Mouse (Mus musculus) left cerebral cortex, adult 2 months (tissue): ENCODE measurements around the gene Arid1b. TPM values are rescaled to one million over a fixed set of nuclear protein-coding genes. Genes with fewer than 3 reads are reported as not detected.

Experiments
- DNase-seq, 2 experiments: peaks; one replicate each; pipeline ENCODE4 v3.0.0; 2021 to 2022; ENCODE audit warnings: low spot score in 2 of 2, mixed read lengths in 1 of 2; ENCODE audit errors: extremely low spot score in 1 of 2
- H3K27ac ChIP-seq: fragments of 200-600 bp; 2 replicates; pipeline ENCODE4 v1.8.1; 2022
- H3K4me3 ChIP-seq: fragments of 200-600 bp; 2 replicates; pipeline ENCODE4 v1.8.1; 2022
- CTCF ChIP-seq: fragments of 200-600 bp; IDR thresholded peaks from 2 replicates; pipeline ENCODE4 v1.8.1; 2022; ENCODE audit warnings: antibody characterized with exemption, mild to moderate bottlenecking, moderate library complexity
- intact Hi-C: fragments of 180-260 bp; cut with DNase I; formaldehyde crosslinking; loops from one replicate; pipeline ENCODE4 v1.15.1; 2025
- total RNA-seq, 2 experiments: library from RNA; stranded (reverse); gene quantifications; 2 replicates each; pipeline ENCODE4 v1.2.3; 2021

Arid1b gene
- total RNA-seq, 2 experiments from 2014 or later: 81.4 to 86.1 TPM

- Histone ChIP-seq H3K4me3 (no peak overlapping the region), H3K27ac (no peak overlapping the region)
- intact Hi-C loops: no loop called here
- TF ChIP-seq CTCF: no peak
- DNase-seq: no peak
These were observed 67.5 kb downstream of the Arid1b start for GRCm38 (mm10) chr17:5061593-5061992.

DNA sequence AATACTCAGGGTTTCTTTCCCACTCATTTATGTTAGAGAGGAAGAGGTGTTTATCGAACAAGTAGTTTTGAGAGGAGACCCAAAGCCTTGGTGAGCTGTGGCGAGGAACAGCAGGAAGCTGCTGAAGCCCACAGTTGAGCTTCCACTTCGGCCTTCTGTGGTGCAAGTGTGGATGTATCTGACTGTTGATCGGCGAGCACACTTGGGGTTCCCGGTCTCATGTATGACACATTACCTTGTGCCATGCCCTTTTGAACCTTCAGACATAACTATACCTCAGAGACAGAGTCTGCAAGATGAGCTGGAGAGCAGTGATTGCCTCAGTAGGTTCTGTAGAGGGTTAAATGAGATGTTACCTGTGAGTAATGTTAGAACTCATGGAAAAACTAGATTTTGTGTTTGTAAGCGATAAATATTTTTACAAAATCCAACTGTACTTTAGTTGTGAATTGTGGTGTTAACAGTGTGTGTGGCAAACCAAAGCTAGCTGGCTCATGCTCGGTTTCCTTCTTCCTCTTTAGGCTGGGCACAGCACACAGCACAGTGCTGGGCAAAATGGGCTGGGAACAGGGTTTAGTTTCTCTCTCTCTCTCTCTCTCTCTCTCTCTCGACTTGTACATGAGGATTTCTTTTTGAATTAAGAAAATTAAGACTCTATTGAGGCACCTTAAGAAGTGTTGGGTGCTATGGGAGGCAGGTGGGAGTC lies 69.5 kb downstream of the Arid1b start:
- TF ChIP-seq CTCF: no peak
- Histone ChIP-seq H3K27ac (no peak overlapping the region), H3K4me3 (no peak overlapping the region)
- intact Hi-C loops: no loop called here
- DNase-seq: no peak

- Histone ChIP-seq H3K4me3 (no peak overlapping the region), H3K27ac (no peak overlapping the region)
- DNase-seq: no peak
- intact Hi-C loops: no loop called here
- no peak; the same call in 1 of the 2 replicates for TF ChIP-seq CTCF
These were observed 70.6 kb downstream of the Arid1b start for GRCm38 (mm10) chr17:5064777-5065176.

DNA sequence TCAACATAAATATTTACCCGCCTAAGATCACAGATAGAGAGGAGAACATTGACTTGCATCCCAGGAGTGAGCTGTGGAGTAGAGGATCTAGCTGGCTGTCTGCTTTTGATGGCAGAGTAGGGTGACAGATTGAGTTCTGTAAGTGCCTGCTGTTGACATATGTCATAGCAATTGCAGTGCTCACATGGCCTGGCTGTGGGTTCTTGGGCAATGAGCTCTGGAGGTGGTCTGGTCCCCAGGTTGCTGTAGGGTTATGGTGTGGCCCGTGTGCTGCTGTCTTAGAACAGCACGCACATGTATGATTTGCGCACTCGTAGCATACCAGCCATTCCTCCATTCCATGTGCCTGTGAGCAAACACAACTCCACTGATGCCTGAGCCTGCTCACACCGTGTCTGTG lies 71.1 kb downstream of the Arid1b start:
- TF ChIP-seq CTCF: no peak
- H3K27ac ChIP-seq: no peak overlapping the region
- intact Hi-C loops: no loop called here
- no peak for DNase-seq
- no peak overlapping the region for H3K4me3 ChIP-seq

DNA sequence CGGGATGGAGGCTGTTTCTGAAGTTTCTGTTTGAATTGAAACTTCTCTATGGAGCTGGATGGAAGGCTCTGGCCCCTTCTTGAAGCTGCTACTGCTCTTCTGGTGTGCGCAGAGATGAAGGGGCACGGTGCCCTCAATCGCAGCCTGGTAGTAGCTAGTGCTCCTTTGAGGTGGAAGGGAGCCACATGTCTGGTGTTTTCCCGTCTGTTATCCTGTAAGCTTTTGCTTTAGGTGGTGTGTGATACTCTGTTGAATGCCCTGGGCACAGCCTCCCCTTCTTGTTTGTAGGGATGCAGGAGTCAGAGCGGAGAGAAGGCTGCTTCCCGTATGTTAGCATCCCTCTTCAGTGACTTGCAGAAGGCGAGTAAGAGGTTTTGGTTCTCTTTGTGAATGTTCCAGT lies 72.7 kb downstream of the Arid1b start:
- TF ChIP-seq CTCF: no peak
- Histone ChIP-seq H3K27ac (no peak overlapping the region), H3K4me3 (no peak overlapping the region)
- DNase-seq: no peak
- intact Hi-C loops: no loop called here

GRCm38 (mm10) chr17:5067264-5067663 lies 73.1 kb downstream of the Arid1b start:
- no peak overlapping the region for H3K27ac ChIP-seq
- intact Hi-C loops: no loop called here
- no peak for DNase-seq
- H3K4me3 ChIP-seq: no peak overlapping the region
- no peak; the same call in 1 of the 2 replicates for TF ChIP-seq CTCF

- no peak for DNase-seq
- H3K4me3 ChIP-seq: no peak overlapping the region
- intact Hi-C loops: no loop called here
- no peak for TF ChIP-seq CTCF
- no peak overlapping the region for H3K27ac ChIP-seq
These were observed 76.3 kb downstream of the Arid1b start for GRCm38 (mm10) chr17:5070399-5070798.

GRCm38 (mm10) chr17:5072539-5072938 lies 78.4 kb downstream of the Arid1b start:
- Histone ChIP-seq H3K4me3 (no peak overlapping the region), H3K27ac (no peak overlapping the region)
- no peak for TF ChIP-seq CTCF
- intact Hi-C loops: no loop called here
- no peak for DNase-seq

DNA sequence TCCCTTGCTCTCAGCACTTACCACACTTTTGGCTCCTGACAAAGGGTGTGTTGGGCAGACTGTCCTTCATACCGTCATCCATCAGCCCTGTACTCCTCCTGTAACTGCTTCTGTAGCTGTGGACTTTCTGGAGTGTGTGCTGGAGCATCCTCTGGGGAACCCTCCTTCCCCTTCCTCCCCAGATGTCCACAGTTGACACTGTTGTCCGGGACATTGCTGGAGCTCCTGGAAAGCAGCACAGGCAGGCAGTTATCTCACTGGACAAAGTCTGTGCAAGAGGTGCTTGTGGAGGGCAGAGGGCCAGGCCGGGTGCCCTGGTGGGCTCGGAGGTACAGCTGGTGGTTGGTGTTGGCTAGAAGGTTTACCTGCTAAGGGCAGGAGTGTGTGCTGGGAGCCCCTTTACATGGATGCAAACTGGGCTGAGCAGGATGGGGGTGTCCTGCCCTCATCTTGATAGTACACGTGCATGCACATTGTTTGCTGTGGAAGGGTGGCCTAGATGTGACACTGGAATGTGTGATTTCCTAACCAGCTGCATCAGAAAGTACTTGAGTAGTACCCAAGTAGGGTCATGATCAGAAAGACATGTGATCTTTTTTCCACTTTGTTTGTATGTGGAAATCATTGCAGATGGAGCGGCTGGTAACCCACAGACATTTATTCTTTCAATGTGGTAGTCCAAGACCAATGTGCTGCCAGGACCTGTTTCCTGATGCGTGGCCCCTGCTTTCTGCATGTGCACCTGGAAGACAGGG lies 80.8 kb downstream of the Arid1b start:
- Histone ChIP-seq H3K27ac (no peak overlapping the region), H3K4me3 (no peak overlapping the region)
- TF ChIP-seq CTCF: no peak
- intact Hi-C loops: no loop called here
- no peak for DNase-seq

DNA sequence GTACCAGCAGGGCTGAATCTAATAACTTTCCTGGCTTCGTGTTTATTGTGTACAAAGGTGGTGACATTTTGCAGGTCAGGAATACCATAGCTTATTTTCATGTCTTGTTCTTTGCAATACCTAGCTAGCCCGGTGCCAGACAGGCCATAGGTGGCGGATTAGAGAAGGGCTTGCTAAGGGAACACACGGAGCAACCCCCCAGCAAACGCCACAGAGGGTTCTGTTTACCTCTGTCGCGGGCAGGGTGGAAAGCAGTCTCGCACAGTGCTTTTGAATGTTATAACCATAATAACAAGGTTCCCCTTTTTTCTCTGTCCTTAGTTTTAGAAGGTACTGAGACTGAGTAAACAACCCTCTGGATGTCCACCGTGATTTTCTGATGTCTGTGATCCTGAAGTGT lies 83.9 kb downstream of the Arid1b start:
- no peak for TF ChIP-seq CTCF
- Histone ChIP-seq H3K4me3 (no peak overlapping the region), H3K27ac (no peak overlapping the region)
- no peak for DNase-seq
- intact Hi-C loops: no loop called here

DNA sequence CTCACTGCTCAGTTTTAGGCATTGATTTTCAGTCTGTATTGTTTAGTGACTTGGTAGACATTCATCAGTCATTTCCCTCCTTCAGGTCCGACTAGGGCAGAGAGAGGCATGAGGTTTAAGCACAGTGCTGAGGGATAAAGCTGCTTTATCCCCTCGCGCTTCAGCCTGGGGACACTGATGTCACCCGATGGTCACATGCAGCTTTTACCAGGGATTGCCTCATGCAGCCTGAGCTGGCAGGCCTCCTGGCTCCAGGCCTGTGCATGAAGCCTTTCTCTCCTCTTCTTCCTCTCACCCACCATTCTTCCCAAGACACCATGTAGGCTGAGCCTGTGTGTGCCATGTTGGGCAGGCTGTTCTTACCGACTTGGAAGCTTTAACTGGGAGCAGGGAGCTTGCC lies 84.4 kb downstream of the Arid1b start:
- Histone ChIP-seq H3K4me3 (no peak overlapping the region), H3K27ac (no peak overlapping the region)
- DNase-seq: no peak
- intact Hi-C loops: no loop called here
- no peak for TF ChIP-seq CTCF

DNA sequence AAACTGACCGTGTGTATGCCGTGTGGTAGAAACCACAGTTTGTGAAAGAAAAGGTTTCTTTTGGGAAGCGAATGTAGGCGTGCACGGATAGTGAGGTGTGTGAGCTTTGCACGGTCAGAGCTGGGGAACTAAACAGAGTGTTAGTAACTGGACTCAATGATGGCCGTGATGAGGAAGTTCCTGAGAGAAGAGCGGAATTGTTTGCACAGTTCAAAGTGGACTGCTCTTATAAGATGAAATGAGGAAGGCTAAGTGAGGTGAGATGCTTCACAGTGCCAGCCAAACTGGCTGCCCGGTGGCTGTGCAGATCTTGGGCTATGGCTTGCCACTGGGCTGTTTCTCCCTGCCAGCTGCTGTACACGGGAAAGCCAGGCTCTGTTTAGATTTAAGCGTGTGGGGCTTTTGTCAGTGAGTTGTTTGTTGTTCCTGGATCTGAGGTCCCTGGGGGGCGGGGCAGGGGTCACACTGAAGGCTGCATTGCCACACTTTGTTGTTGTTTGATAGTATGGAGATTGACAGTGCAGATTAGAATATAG lies 86.8 kb downstream of the Arid1b start:
- H3K27ac ChIP-seq: no peak overlapping the region
- no peak overlapping the region for H3K4me3 ChIP-seq
- intact Hi-C loops: no loop called here
- DNase-seq: no peak
- TF ChIP-seq CTCF: no peak
